Mouse (Mus musculus) G1E-ER4 (cell line): ENCODE measurements around the gene Rrp15. TPM values are rescaled to one million over a fixed set of nuclear protein-coding genes. Genes with fewer than 3 reads are reported as not detected.

Source experiments
- GATA1 ChIP-seq: IDR thresholded peaks from one replicate; pipeline ENCODE4 v1.8.0; 2012; ENCODE audit warnings: low read length, inconsistent platforms
- polyA plus RNA-seq: library from polyadenylated mRNA; stranded (reverse); fragments of >175 nt; gene quantifications from 2 replicates; pipeline ENCODE4 v1.2.3, GENCODE M21; 2012

Rrp15 gene
- polyA plus RNA-seq, 1 experiment = 15.1 TPM

- TF ChIP-seq GATA1 = no peak
These were observed 27.3 kb downstream of the Rrp15 start for GRCm38 (mm10) chr1:186721846-186722245.

GRCm38 (mm10) chr1:186721166-186721565 lies 28.0 kb downstream of the Rrp15 start:
- no peak for TF ChIP-seq GATA1

- TF ChIP-seq GATA1 = no peak
These were observed 29.4 kb downstream of the Rrp15 start for GRCm38 (mm10) chr1:186719708-186720107.

- TF ChIP-seq GATA1 = no peak
These were observed 30.3 kb downstream of the Rrp15 start for GRCm38 (mm10) chr1:186718881-186719280.

GRCm38 (mm10) chr1:186714980-186715896 lies 33.9 kb downstream of the Rrp15 start:
- TF ChIP-seq GATA1 = no peak

- TF ChIP-seq GATA1 = no peak
These were observed 34.9 kb downstream of the Rrp15 start for GRCm38 (mm10) chr1:186714215-186714614.

- TF ChIP-seq GATA1 = no peak
These were observed 36.2 kb downstream of the Rrp15 start for GRCm38 (mm10) chr1:186712802-186713471.

- TF ChIP-seq GATA1 = no peak
These were observed 43.3 kb downstream of the Rrp15 start, which contains the start of gene Tgfb2 for GRCm38 (mm10) chr1:186705915-186706248. Tgfb2 (minus strand) TSS chr1:186705989.

GRCm38 (mm10) chr1:186705203-186705914 lies 43.8 kb downstream of the Rrp15 start:
- TF ChIP-seq GATA1 = no peak

GRCm38 (mm10) chr1:186703980-186704701 lies 45.0 kb downstream of the Rrp15 start:
- TF ChIP-seq GATA1 = no peak

GRCm38 (mm10) chr1:186703256-186703979 lies 45.7 kb downstream of the Rrp15 start:
- TF ChIP-seq GATA1 = no peak

GRCm38 (mm10) chr1:186702391-186703255 lies 46.5 kb downstream of the Rrp15 start:
- no peak for TF ChIP-seq GATA1

GRCm38 (mm10) chr1:186701206-186701905 lies 47.8 kb downstream of the Rrp15 start:
- TF ChIP-seq GATA1 = no peak
